Mouse (Mus musculus): ENCODE data around the gene Rxra. TPM values are rescaled to one million over a fixed set of nuclear protein-coding genes. Genes with fewer than 3 reads are reported as not detected.

Rxra gene
- total RNA-seq (2014; rRNA removed) (108 and 124 TPM in 2 replicates), polyA plus RNA-seq (2012; rRNA removed) (303 and 313 TPM in 2 replicates)

DNA sequence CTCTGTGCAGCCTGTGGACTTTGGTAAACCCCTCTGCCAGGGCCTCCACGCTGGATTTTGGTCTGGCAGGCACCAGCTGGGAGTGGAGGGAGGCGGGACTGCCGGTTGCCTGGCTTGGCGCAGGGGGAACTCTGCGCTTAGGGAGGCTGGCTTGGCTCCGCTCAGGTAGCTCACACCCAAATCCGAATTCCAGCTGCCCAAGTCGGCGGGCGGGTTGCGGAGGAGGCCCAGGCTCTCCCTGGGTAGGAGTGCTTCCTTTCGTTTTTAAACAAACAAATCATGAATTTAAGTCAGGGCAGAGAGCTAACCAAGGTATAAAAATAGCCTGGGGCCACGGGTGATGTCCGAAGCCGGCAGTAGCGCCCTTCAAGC, at the start of gene Rxra:
Gene Rxra (plus strand): TSS at position 335 of the 372 bp plus-strand sequence.
- Histone ChIP-seq H3K79me2 (ENCODE audit: control insufficient read depth, insufficient read depth, low read length) (peaks cover 34% of the 10 kb centered on the region), H3K36me3 (ENCODE audit: control insufficient read depth, insufficient read depth, low read length) (no peaks in the 10 kb centered on the region), H3K27ac (replicated peaks; ENCODE audit: insufficient read depth, low read depth, low read length) (peak within 1 kb of the TSS; percentile 98), H3K9ac (ENCODE audit: low read depth, low read length) (peak within 1 kb of the TSS; percentile 96), H3K27me3 (ENCODE audit: control insufficient read depth, insufficient read depth, low read length) (no peaks in the 10 kb centered on the region), H3K4me3 (ENCODE audit: insufficient read depth, low read depth, low read length) (peak within 1 kb of the TSS; percentile 85), H3K4me1 (ENCODE audit: control insufficient read depth, insufficient read depth, low read length) (peaks cover 43% of the 10 kb centered on the region)
- WGBS, result 3% methylated on average over 16 of the region's 16 CpGs
- peak; percentile 51 for TF ChIP-seq POLR2A (IDR thresholded peaks at IDR 0.05; ENCODE audit: extremely low read depth, insufficient read depth, low read length)
- TF ChIP-seq CTCF (IDR thresholded peaks at IDR 0.05; ENCODE audit: low read depth, low read length), result no peak
- DNase-seq (ENCODE audit: extremely low read depth, low read depth, low spot score), result peak; percentile 91

- 26% methylated on average over 1 of the region's 1 CpGs for WGBS
- Histone ChIP-seq H3K4me1 (ENCODE audit: control insufficient read depth, insufficient read depth, low read length) (peaks cover 40% of the 10 kb centered on the region), H3K79me2 (ENCODE audit: control insufficient read depth, insufficient read depth, low read length) (no peaks in the 10 kb centered on the region), H3K4me3 (ENCODE audit: insufficient read depth, low read depth, low read length) (no peak overlapping the region), H3K9ac (ENCODE audit: low read depth, low read length) (peak overlapping the region; percentile 87), H3K27ac (replicated peaks; ENCODE audit: insufficient read depth, low read depth, low read length) (peak overlapping the region; percentile 100), H3K27me3 (ENCODE audit: control insufficient read depth, insufficient read depth, low read length) (no peaks in the 10 kb centered on the region), H3K36me3 (ENCODE audit: control insufficient read depth, insufficient read depth, low read length) (no peaks in the 10 kb centered on the region)
- no peak for TF ChIP-seq POLR2A (IDR thresholded peaks at IDR 0.05; ENCODE audit: extremely low read depth, insufficient read depth, low read length)
- TF ChIP-seq CTCF (IDR thresholded peaks at IDR 0.05; ENCODE audit: low read depth, low read length), result no peak
- peak; percentile 99 for DNase-seq (ENCODE audit: extremely low read depth, low read depth, low spot score)
Observed at GRCm38 (mm10) chr2:27626604-27627003, 49.6 kb upstream of the Rxra start.

- Histone ChIP-seq H3K27ac (replicated peaks; ENCODE audit: insufficient read depth, low read depth, low read length) (no peak overlapping the region), H3K9ac (ENCODE audit: low read depth, low read length) (no peak overlapping the region), H3K4me1 (ENCODE audit: control insufficient read depth, insufficient read depth, low read length) (peaks cover 21% of the 10 kb centered on the region), H3K4me3 (ENCODE audit: insufficient read depth, low read depth, low read length) (no peak overlapping the region), H3K36me3 (ENCODE audit: control insufficient read depth, insufficient read depth, low read length) (no peaks in the 10 kb centered on the region), H3K27me3 (ENCODE audit: control insufficient read depth, insufficient read depth, low read length) (no peaks in the 10 kb centered on the region), H3K79me2 (ENCODE audit: control insufficient read depth, insufficient read depth, low read length) (no peaks in the 10 kb centered on the region)
- DNase-seq (ENCODE audit: extremely low read depth, low read depth, low spot score), result peak; percentile 57
- no peak for TF ChIP-seq CTCF (IDR thresholded peaks at IDR 0.05; ENCODE audit: low read depth, low read length)
- TF ChIP-seq POLR2A (IDR thresholded peaks at IDR 0.05; ENCODE audit: extremely low read depth, insufficient read depth, low read length), result no peak
- WGBS, result 66% methylated on average over 3 of the region's 3 CpGs
Observed at GRCm38 (mm10) chr2:27630601-27631285, 45.5 kb upstream of the Rxra start.

DNA sequence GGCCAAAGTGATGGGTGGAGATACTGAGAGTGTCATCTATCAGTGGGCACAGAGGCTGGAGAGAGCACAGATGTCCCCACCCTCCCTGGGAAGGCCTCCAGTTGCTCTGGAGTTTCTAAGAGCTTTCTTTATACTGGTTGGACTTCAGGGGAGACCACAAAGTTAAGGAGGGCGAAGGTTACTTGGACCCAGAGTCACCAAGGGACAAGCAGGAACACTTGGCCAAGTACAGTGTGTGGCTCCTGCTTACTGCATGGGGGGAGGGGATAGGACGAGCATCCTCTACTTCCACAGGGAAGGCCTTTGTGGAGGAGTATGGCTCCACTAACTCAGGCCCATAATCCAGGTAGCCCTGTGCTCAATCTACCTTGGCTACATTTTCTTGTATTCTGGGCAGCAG, 42.8 kb upstream of the Rxra start:
- Histone ChIP-seq H3K9ac (ENCODE audit: low read depth, low read length) (no peak overlapping the region), H3K4me1 (ENCODE audit: control insufficient read depth, insufficient read depth, low read length) (peaks cover 20% of the 10 kb centered on the region), H3K27ac (replicated peaks; ENCODE audit: insufficient read depth, low read depth, low read length) (no peak overlapping the region), H3K36me3 (ENCODE audit: control insufficient read depth, insufficient read depth, low read length) (no peaks in the 10 kb centered on the region), H3K4me3 (ENCODE audit: insufficient read depth, low read depth, low read length) (no peak overlapping the region), H3K27me3 (ENCODE audit: control insufficient read depth, insufficient read depth, low read length) (no peaks in the 10 kb centered on the region), H3K79me2 (ENCODE audit: control insufficient read depth, insufficient read depth, low read length) (no peaks in the 10 kb centered on the region)
- TF ChIP-seq POLR2A (IDR thresholded peaks at IDR 0.05; ENCODE audit: extremely low read depth, insufficient read depth, low read length), result no peak
- TF ChIP-seq CTCF (IDR thresholded peaks at IDR 0.05; ENCODE audit: low read depth, low read length), result no peak
- 92% methylated on average over 2 of the region's 2 CpGs for WGBS
- no peak for DNase-seq (ENCODE audit: extremely low read depth, low read depth, low spot score)

DNA sequence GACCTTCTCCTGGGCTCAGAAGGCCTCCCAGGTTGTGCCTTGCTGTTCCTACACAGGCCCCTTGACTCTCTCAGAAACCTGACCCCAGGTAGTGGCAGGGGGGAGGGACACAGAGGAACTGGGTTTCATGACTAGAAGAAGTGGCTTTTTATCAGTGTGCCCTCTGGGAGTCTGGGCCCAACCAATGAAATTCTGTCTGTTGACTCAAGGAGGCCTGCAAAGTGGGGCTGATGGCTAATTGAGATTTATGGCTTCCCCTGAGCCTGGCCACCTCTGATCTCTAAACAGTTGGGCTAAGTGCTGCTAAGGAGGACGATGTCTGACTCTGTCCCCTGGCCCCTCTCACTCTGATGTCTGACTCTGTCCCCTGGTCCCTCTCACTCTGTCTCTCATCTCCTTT, 42.2 kb upstream of the Rxra start:
- no peak overlapping the region for H3K4me3 ChIP-seq (ENCODE audit: insufficient read depth, low read depth, low read length)
- no peaks in the 10 kb centered on the region for H3K36me3 ChIP-seq (ENCODE audit: control insufficient read depth, insufficient read depth, low read length)
- no peak overlapping the region for H3K27ac ChIP-seq (replicated peaks; ENCODE audit: insufficient read depth, low read depth, low read length)
- peaks cover 20% of the 10 kb centered on the region for H3K4me1 ChIP-seq (ENCODE audit: control insufficient read depth, insufficient read depth, low read length)
- TF ChIP-seq CTCF (IDR thresholded peaks at IDR 0.05; ENCODE audit: low read depth, low read length) (no peak), POLR2A (IDR thresholded peaks at IDR 0.05; ENCODE audit: extremely low read depth, insufficient read depth, low read length) (no peak)
- H3K79me2 ChIP-seq (ENCODE audit: control insufficient read depth, insufficient read depth, low read length), result no peaks in the 10 kb centered on the region
- no peak overlapping the region for H3K9ac ChIP-seq (ENCODE audit: low read depth, low read length)
- no peaks in the 10 kb centered on the region for H3K27me3 ChIP-seq (ENCODE audit: control insufficient read depth, insufficient read depth, low read length)
- DNase-seq (ENCODE audit: extremely low read depth, low read depth, low spot score), result no peak
- 100% methylated on average over 1 of the region's 1 CpGs for WGBS

- H3K4me1 ChIP-seq (ENCODE audit: control insufficient read depth, insufficient read depth, low read length), result peaks cover 22% of the 10 kb centered on the region
- H3K79me2 ChIP-seq (ENCODE audit: control insufficient read depth, insufficient read depth, low read length), result no peaks in the 10 kb centered on the region
- H3K4me3 ChIP-seq (ENCODE audit: insufficient read depth, low read depth, low read length), result no peak overlapping the region
- H3K27ac ChIP-seq (replicated peaks; ENCODE audit: insufficient read depth, low read depth, low read length), result 0 out of 2 replicates have a peak overlapping the region, but pooled peaks have one; percentile 19
- DNase-seq (ENCODE audit: extremely low read depth, low read depth, low spot score), result peak; percentile 87
- WGBS, result 88% methylated on average over 13 of the region's 13 CpGs
- H3K9ac ChIP-seq (ENCODE audit: low read depth, low read length), result no peak overlapping the region
- H3K27me3 ChIP-seq (ENCODE audit: control insufficient read depth, insufficient read depth, low read length), result no peaks in the 10 kb centered on the region
- H3K36me3 ChIP-seq (ENCODE audit: control insufficient read depth, insufficient read depth, low read length), result no peaks in the 10 kb centered on the region
- TF ChIP-seq CTCF (IDR thresholded peaks at IDR 0.05; ENCODE audit: low read depth, low read length) (no peak), POLR2A (IDR thresholded peaks at IDR 0.05; ENCODE audit: extremely low read depth, insufficient read depth, low read length) (no peak)
Observed at GRCm38 (mm10) chr2:27635147-27635738, 41.0 kb upstream of the Rxra start.

All from liver, adult 2 months (tissue).